Mouse (Mus musculus) lung, postnatal 0 days (tissue): Measurements from ENCODE around the gene Axl. TPM values are rescaled to one million over a fixed set of nuclear protein-coding genes. Genes with fewer than 3 reads are reported as not detected.

ENCODE experiments used
- ATAC-seq: fragments of 200-750 bp; cut with Nextera tagmentation; 2 replicates; pipeline ENCODE4 v1.8.0; 2017; ENCODE audit warnings: moderate library complexity
- DNase-seq: peaks from one replicate; pipeline ENCODE4 v3.0.0-alpha.2; 2016; ENCODE audit warnings: low spot score
- H3K27ac ChIP-seq: fragments of 300-500 bp; sonication (generic); 2 replicates; pipeline ENCODE4 v1.5.1; 2014; ENCODE audit warnings: antibody characterized with exemption, mild to moderate bottlenecking, low read length, mixed read lengths
- H3K27me3 ChIP-seq: fragments of 300-500 bp; sonication (generic); replicated peaks from 2 replicates; pipeline ENCODE4 v1.6.1; 2014; ENCODE audit warnings: low read length, mixed read lengths; ENCODE audit not compliant: insufficient read depth
- H3K36me3 ChIP-seq: fragments of 300-500 bp; sonication (generic); 2 replicates; pipeline ENCODE4 v1.6.1; 2014; ENCODE audit warnings: low read length, mixed read lengths; ENCODE audit not compliant: insufficient read depth
- H3K4me1 ChIP-seq: fragments of 300-500 bp; sonication (generic); 2 replicates; pipeline ENCODE4 v1.6.1; 2014; ENCODE audit warnings: antibody characterized with exemption, low read depth, low read length, mixed read lengths; ENCODE audit not compliant: insufficient read depth
- H3K4me2 ChIP-seq: fragments of 300-500 bp; sonication (generic); replicated peaks from 2 replicates; pipeline ENCODE4 v1.6.1; 2014; ENCODE audit warnings: low read depth, mild to moderate bottlenecking, low read length, moderate library complexity, mixed read lengths
- H3K4me3 ChIP-seq: fragments of 300-500 bp; sonication (generic); 2 replicates; pipeline ENCODE4 v1.5.1; 2014; ENCODE audit warnings: low read depth, low read length
- H3K9ac ChIP-seq: fragments of 300-500 bp; sonication (generic); replicated peaks from 2 replicates; pipeline ENCODE4 v1.6.1; 2014; ENCODE audit warnings: low read depth, mild to moderate bottlenecking
- H3K9me3 ChIP-seq: fragments of 300-500 bp; sonication (generic); 2 replicates; pipeline ENCODE4 v1.6.1; 2016; ENCODE audit warnings: low read length, mixed read lengths
- CTCF ChIP-seq: IDR thresholded peaks from 2 replicates; pipeline ENCODE4 v1.5.1; 2016; ENCODE audit warnings: antibody characterized with exemption, mild to moderate bottlenecking
- EP300 ChIP-seq: IDR thresholded peaks from 2 replicates; pipeline ENCODE4 v1.6.1; 2016; ENCODE audit warnings: antibody characterized with exemption, mild to moderate bottlenecking, control low read depth
- WGBS: fragments of 180-500 bp; shearing (Covaris S2); extraction: QIAGEN DNeasy Blood & Tissue Kit; methylation state at CpG from one replicate; pipeline ENCODE4 v1.1.7; 2014; 5-methylcytosine and 5-hydroxymethylcytosine counted together
- polyA plus RNA-seq: library from polyadenylated mRNA; unstranded; fragments of >200 nt; fragmentation: Nextera tagmentation; extraction: Ambion mirVana; gene quantifications from 2 replicates; pipeline ENCODE4 v1.2.1, GENCODE M21; 2015

Gene Axl
- polyA plus RNA-seq, 1 experiment from 2014 or later = 81.6 TPM

DNA sequence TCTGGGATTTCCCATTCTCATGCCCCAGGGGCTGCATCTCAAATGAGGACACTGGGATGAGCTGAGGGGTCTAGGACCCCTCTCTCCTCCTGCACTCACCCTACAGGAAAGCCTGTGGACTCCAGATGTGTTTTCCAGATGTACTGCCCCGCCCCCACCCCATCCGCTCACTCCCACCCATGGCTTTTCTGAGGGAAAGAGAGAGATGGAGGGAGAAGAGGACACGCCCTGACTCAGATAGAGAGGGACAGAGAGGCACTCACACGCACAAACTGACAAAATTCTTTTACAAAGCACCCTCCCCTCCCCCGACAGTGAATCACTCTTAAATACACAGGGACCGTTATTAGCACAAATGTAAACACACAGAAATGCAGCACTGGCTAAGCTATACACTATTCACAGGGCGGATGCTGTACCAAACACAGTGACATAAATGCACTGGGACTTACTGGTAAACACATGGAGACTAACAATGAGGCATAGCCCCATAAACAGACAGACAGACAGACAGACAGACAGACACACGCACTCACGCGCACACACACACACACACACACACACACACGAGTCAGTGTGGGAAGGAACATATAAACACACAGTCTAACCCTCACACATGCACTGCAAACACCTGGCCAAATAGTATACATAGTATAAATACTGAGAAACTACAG lies 6.4 kb downstream of the Axl start:
- Histone ChIP-seq H3K36me3 (no peaks in the 10 kb centered on the region), H3K27ac (peak overlapping the region; percentile 92), H3K4me3 (peak overlapping the region; percentile 19; the same call in 1 of the 2 replicates), H3K27me3 (no peaks in the 10 kb centered on the region), H3K9me3 (no peaks in the 10 kb centered on the region), H3K4me2 (peak overlapping the region; percentile 67), H3K4me1 (peaks cover 10% of the 10 kb centered on the region; the same call in 1 of the 2 replicates), H3K9ac (peak overlapping the region; percentile 34)
- peak; percentile 83; the same call in 1 of the 2 replicates for TF ChIP-seq EP300
- no peak for TF ChIP-seq CTCF
- WGBS = 17% methylated on average over 11 of the region's 11 CpGs
- DNase-seq (peak; percentile 91), ATAC-seq (peak; percentile 84)

DNA sequence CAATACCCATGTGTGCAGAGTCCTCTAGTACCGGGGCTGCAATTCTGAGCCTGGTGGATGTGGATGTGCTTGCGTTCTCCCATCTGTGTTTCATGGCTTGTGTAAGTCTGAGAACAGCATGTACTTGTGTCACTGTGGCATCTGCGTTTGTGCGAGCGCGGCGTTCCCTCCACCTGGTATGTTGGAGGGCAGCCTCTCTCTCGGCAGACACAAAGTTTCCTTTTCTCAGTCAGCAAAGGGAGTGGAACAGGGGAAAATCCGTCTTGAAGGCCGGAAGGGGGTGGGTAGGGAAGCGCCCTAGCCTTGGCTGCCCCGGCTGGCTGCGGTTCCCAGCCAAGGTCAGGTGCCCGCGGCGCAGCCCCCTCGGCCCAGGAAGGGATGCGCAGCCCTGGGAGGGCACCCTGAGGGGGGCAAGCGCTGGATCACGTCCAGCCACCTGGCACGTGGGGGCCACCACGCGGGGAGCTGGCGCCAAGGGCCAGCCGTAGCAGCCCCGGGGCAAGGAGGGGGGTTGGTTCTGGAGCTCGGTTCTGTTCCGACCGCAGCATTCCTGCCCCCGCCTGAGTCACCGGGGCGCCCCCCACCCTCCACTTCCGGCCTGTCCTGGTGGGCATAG lies 7.1 kb downstream of the Axl start:
- peak; percentile 82 for DNase-seq
- H3K4me3 ChIP-seq = peak overlapping the region; percentile 19; the same call in 1 of the 2 replicates
- H3K27ac ChIP-seq = peak overlapping the region; percentile 92
- no peaks in the 10 kb centered on the region for H3K9me3 ChIP-seq
- H3K27me3 ChIP-seq = no peaks in the 10 kb centered on the region
- peak overlapping the region; percentile 67 for H3K4me2 ChIP-seq
- H3K36me3 ChIP-seq = no peaks in the 10 kb centered on the region
- peaks cover 10% of the 10 kb centered on the region; the same call in 1 of the 2 replicates for H3K4me1 ChIP-seq
- peak overlapping the region; percentile 34 for H3K9ac ChIP-seq
- TF ChIP-seq CTCF (no peak; the same call in 1 of the 2 replicates), EP300 (peak; percentile 80)
- peak; percentile 62 for ATAC-seq
- WGBS = 6% methylated on average over 26 of the region's 33 CpGs

DNA sequence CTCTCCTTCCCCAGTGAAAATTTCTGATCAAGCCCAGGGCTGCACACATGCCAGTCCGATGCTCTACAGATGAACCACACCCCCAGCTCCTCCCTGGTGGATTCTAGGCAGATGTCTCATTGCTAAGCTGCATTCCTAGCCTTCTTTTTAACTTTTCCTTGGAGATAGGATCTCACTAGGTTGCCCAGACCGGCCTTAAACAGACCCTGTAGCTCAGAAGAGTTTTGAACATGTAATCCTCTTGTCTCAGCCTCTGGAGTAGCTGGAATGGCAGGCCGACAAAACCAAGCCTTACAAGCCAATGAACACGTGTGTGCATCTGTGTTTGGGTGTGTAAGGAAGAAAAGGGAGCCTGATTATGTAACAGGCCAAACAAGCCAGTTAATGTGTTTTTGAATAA lies 7.8 kb downstream of the Axl start:
- WGBS = 43% methylated on average over 4 of the region's 4 CpGs
- no peak for ATAC-seq
- peaks cover 10% of the 10 kb centered on the region; the same call in 1 of the 2 replicates for H3K4me1 ChIP-seq
- no peaks in the 10 kb centered on the region for H3K9me3 ChIP-seq
- peak; percentile 31 for DNase-seq
- no peaks in the 10 kb centered on the region for H3K27me3 ChIP-seq
- no peak overlapping the region for H3K4me2 ChIP-seq
- TF ChIP-seq CTCF (no peak), EP300 (no peak)
- H3K36me3 ChIP-seq = no peaks in the 10 kb centered on the region
- H3K27ac ChIP-seq = peak overlapping the region; percentile 92
- 0 out of 2 replicates have a peak overlapping the region, but pooled peaks have one; percentile 34 for H3K9ac ChIP-seq
- H3K4me3 ChIP-seq = no peak overlapping the region

DNA sequence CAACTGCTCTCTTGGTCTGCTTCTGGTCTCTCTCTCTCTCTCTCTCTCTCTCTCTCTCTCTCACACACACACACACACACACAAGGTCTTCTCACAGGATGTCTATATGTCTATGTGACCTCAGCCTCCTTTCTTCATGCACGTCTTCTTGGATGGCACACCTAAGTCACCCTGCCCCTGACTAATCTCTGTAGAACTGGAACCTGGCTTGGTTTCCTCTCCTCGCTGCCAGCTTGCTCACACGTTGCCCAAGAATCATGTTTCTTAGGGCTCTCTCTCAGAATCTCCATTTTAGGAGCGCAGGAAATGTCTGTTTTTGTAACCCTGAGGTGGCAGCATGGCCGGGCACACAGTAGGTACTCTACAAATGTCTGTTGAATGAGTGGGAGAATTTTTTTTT lies 8.5 kb downstream of the Axl start:
- Histone ChIP-seq H3K4me1 (peaks cover 10% of the 10 kb centered on the region; the same call in 1 of the 2 replicates), H3K4me3 (no peak overlapping the region), H3K27me3 (no peaks in the 10 kb centered on the region), H3K27ac (no peak overlapping the region), H3K4me2 (no peak overlapping the region), H3K36me3 (no peaks in the 10 kb centered on the region), H3K9me3 (no peaks in the 10 kb centered on the region), H3K9ac (no peak overlapping the region)
- DNase-seq (no peak), ATAC-seq (no peak)
- TF ChIP-seq EP300 (no peak), CTCF (no peak)
- 87% methylated on average over 5 of the region's 5 CpGs for WGBS

DNA sequence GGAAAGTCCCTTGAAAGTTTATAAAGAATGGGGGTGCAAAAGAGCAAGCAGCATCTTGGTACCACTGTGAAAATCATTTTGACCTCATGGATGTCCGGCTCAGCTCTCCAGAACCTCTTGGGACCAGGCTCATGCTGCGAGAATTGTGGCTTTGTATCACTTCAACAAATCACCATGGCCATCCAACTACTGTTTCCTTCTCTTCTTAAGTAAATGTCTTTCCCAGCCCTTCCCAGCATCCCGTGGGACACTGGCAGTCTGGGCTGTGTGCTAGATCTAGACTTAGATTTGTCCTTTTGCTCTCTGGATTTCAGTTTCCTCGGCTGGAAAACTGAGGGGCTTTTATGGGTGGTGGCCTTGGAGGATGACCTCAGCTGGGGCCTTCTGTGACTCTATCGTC lies 20.3 kb downstream of the Axl start:
- Histone ChIP-seq H3K4me3 (no peak overlapping the region), H3K4me2 (no peak overlapping the region), H3K36me3 (no peaks in the 10 kb centered on the region), H3K9me3 (no peaks in the 10 kb centered on the region), H3K9ac (no peak overlapping the region), H3K4me1 (no peaks in the 10 kb centered on the region), H3K27ac (no peak overlapping the region), H3K27me3 (no peaks in the 10 kb centered on the region)
- WGBS = 80% methylated on average over 5 of the region's 5 CpGs
- DNase-seq = no peak
- TF ChIP-seq CTCF (no peak), EP300 (no peak)
- ATAC-seq = no peak

DNA sequence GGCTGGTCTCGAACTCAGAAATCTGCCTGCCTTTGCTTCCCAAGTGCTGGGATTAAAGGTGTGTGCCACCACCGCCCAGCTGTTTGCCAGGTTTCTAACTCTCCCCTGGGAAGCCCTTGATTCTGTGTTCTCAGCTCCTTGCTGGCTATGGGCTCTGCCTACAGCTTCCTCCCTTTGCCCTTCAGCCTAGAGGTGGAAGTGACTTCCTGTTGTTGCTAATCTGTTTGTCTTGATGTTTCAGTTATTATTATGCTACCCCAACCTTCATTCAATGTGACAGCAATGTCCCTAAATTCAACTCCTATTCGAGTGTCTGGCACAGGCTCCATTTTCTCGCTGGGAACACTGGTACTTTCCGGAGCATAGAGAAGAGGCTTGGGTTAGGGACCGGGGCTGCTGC lies 22.4 kb downstream of the Axl start:
- no peak overlapping the region for H3K4me2 ChIP-seq
- no peak for DNase-seq
- no peaks in the 10 kb centered on the region for H3K4me1 ChIP-seq
- no peak overlapping the region for H3K27ac ChIP-seq
- no peak for ATAC-seq
- TF ChIP-seq CTCF (no peak), EP300 (no peak)
- 69% methylated on average over 6 of the region's 6 CpGs for WGBS
- H3K36me3 ChIP-seq = no peaks in the 10 kb centered on the region
- H3K4me3 ChIP-seq = no peak overlapping the region
- H3K9me3 ChIP-seq = no peaks in the 10 kb centered on the region
- H3K9ac ChIP-seq = no peak overlapping the region
- no peaks in the 10 kb centered on the region for H3K27me3 ChIP-seq
